Mouse (Mus musculus) thymus, adult 18-20 months (tissue): ENCODE data around the gene E130114P18Rik.

Experiments
- DNase-seq, 2 experiments: peaks; one replicate each; pipeline ENCODE4 v3.0.0; 2022; ENCODE audit warnings: mixed read lengths in 2 of 2

The E130114P18Rik gene

GRCm38 (mm10) chr4:97775494-97776265 lies 2.2 kb downstream of the E130114P18Rik start:
- no peak for DNase-seq

GRCm38 (mm10) chr4:97775059-97775458 lies 2.8 kb downstream of the E130114P18Rik start:
- peak in 1 of 2 experiments; percentile 36 for DNase-seq

GRCm38 (mm10) chr4:97774446-97774950 lies 3.4 kb downstream of the E130114P18Rik start:
- no peak for DNase-seq

- no peak for DNase-seq
These were observed 4.1 kb downstream of the E130114P18Rik start for GRCm38 (mm10) chr4:97773791-97774190.

- peak; percentile 62 to 86 for DNase-seq
These were observed 4.7 kb downstream of the E130114P18Rik start for GRCm38 (mm10) chr4:97773110-97773593.

- DNase-seq = no peak
These were observed 5.2 kb downstream of the E130114P18Rik start, which contains the start of gene Nfia for GRCm38 (mm10) chr4:97772641-97773040. Nfia (plus strand) TSS chr4:97772734.

- peak; percentile 96 for DNase-seq
These were observed 5.8 kb downstream of the E130114P18Rik start for GRCm38 (mm10) chr4:97772084-97772484.

GRCm38 (mm10) chr4:97771426-97771825 lies 6.5 kb downstream of the E130114P18Rik start:
- DNase-seq = no peak

- no peak for DNase-seq
These were observed 8.0 kb downstream of the E130114P18Rik start for GRCm38 (mm10) chr4:97769861-97770260.

- DNase-seq = no peak
These were observed 10.4 kb downstream of the E130114P18Rik start for GRCm38 (mm10) chr4:97767516-97767915.

- DNase-seq = no peak
These were observed 10.9 kb downstream of the E130114P18Rik start for GRCm38 (mm10) chr4:97767025-97767424.

GRCm38 (mm10) chr4:97766100-97766499 lies 11.8 kb downstream of the E130114P18Rik start:
- DNase-seq = no peak

- DNase-seq = no peak
These were observed 12.4 kb downstream of the E130114P18Rik start for GRCm38 (mm10) chr4:97765341-97766020.

GRCm38 (mm10) chr4:97764616-97765015 lies 13.3 kb downstream of the E130114P18Rik start:
- no peak for DNase-seq

GRCm38 (mm10) chr4:97758661-97759060 lies 19.2 kb downstream of the E130114P18Rik start:
- no peak for DNase-seq

GRCm38 (mm10) chr4:97757978-97758461 lies 19.9 kb downstream of the E130114P18Rik start:
- no peak for DNase-seq

- no peak for DNase-seq
These were observed 20.5 kb downstream of the E130114P18Rik start for GRCm38 (mm10) chr4:97757207-97757977.

- DNase-seq = no peak
These were observed 23.6 kb downstream of the E130114P18Rik start for GRCm38 (mm10) chr4:97754241-97754640.

GRCm38 (mm10) chr4:97753521-97753920 lies 24.4 kb downstream of the E130114P18Rik start:
- DNase-seq = no peak

- no peak for DNase-seq
These were observed 25.4 kb downstream of the E130114P18Rik start for GRCm38 (mm10) chr4:97752276-97753010.

- peak in 1 of 2 experiments; percentile 41 for DNase-seq
These were observed 26.2 kb downstream of the E130114P18Rik start for GRCm38 (mm10) chr4:97751483-97752251.
